Mouse (Mus musculus): Measurements from ENCODE around the gene Runx1. TPM values are rescaled to one million over a fixed set of nuclear protein-coding genes. Genes with fewer than 3 reads are reported as not detected.

Runx1 gene
- polyA plus RNA-seq, 1 experiment: 2.4 TPM

GRCm38 (mm10) chr16:92675677-92676076 lies 150.3 kb downstream of the Runx1 start:
- Histone ChIP-seq H3K27me3 (ENCODE audit: control insufficient read depth, insufficient read depth, low read length, poor library complexity, severe bottlenecking) (no peaks in the 10 kb centered on the region), H3K27ac (ENCODE audit: insufficient read depth, low read length) (no peak overlapping the region), H3K9ac (ENCODE audit: low read depth, poor library complexity, severe bottlenecking) (no peak overlapping the region), H3K4me3 (ENCODE audit: low read depth, low read length) (no peak overlapping the region), H3K4me1 (ENCODE audit: control insufficient read depth, insufficient read depth, low read length) (no peaks in the 10 kb centered on the region), H3K36me3 (ENCODE audit: control insufficient read depth, insufficient read depth, low read length, poor library complexity, severe bottlenecking) (no peaks in the 10 kb centered on the region), H3K9me3 (replicated peaks; ENCODE audit: control insufficient read depth, insufficient read depth, low read length, poor library complexity, severe bottlenecking) (no peaks in the 10 kb centered on the region)
- TF ChIP-seq POLR2A (IDR thresholded peaks at IDR 0.05; ENCODE audit: insufficient read depth, low read length) (no peak), CTCF (IDR thresholded peaks at IDR 0.05; ENCODE audit: low read depth, low read length) (no peak), EP300 (IDR thresholded peaks at IDR 0.05; ENCODE audit: insufficient read depth, low read depth, low read length) (no peak)

- H3K27me3 ChIP-seq (ENCODE audit: control insufficient read depth, insufficient read depth, low read length, poor library complexity, severe bottlenecking): no peaks in the 10 kb centered on the region
- no peaks in the 10 kb centered on the region for H3K36me3 ChIP-seq (ENCODE audit: control insufficient read depth, insufficient read depth, low read length, poor library complexity, severe bottlenecking)
- no peak overlapping the region for H3K4me3 ChIP-seq (ENCODE audit: low read depth, low read length)
- H3K9ac ChIP-seq (ENCODE audit: low read depth, poor library complexity, severe bottlenecking): no peak overlapping the region
- H3K9me3 ChIP-seq (replicated peaks; ENCODE audit: control insufficient read depth, insufficient read depth, low read length, poor library complexity, severe bottlenecking): no peaks in the 10 kb centered on the region
- TF ChIP-seq POLR2A (IDR thresholded peaks at IDR 0.05; ENCODE audit: insufficient read depth, low read length): no peak
- no peak for TF ChIP-seq CTCF (IDR thresholded peaks at IDR 0.05; ENCODE audit: low read depth, low read length)
- TF ChIP-seq EP300 (IDR thresholded peaks at IDR 0.05; ENCODE audit: insufficient read depth, low read depth, low read length): no peak
- H3K27ac ChIP-seq (ENCODE audit: insufficient read depth, low read length): no peak overlapping the region
- no peaks in the 10 kb centered on the region for H3K4me1 ChIP-seq (ENCODE audit: control insufficient read depth, insufficient read depth, low read length)
Measured at GRCm38 (mm10) chr16:92674916-92675450, 151.0 kb downstream of the Runx1 start.

GRCm38 (mm10) chr16:92674121-92674816 lies 151.7 kb downstream of the Runx1 start:
- no peak for TF ChIP-seq CTCF (IDR thresholded peaks at IDR 0.05; ENCODE audit: low read depth, low read length)
- no peak for TF ChIP-seq POLR2A (IDR thresholded peaks at IDR 0.05; ENCODE audit: insufficient read depth, low read length)
- H3K9me3 ChIP-seq (replicated peaks; ENCODE audit: control insufficient read depth, insufficient read depth, low read length, poor library complexity, severe bottlenecking): no peaks in the 10 kb centered on the region
- no peaks in the 10 kb centered on the region for H3K4me1 ChIP-seq (ENCODE audit: control insufficient read depth, insufficient read depth, low read length)
- H3K4me3 ChIP-seq (ENCODE audit: low read depth, low read length): no peak overlapping the region
- no peaks in the 10 kb centered on the region for H3K36me3 ChIP-seq (ENCODE audit: control insufficient read depth, insufficient read depth, low read length, poor library complexity, severe bottlenecking)
- H3K27me3 ChIP-seq (ENCODE audit: control insufficient read depth, insufficient read depth, low read length, poor library complexity, severe bottlenecking): no peaks in the 10 kb centered on the region
- H3K9ac ChIP-seq (ENCODE audit: low read depth, poor library complexity, severe bottlenecking): no peak overlapping the region
- H3K27ac ChIP-seq (ENCODE audit: insufficient read depth, low read length): no peak overlapping the region

DNA sequence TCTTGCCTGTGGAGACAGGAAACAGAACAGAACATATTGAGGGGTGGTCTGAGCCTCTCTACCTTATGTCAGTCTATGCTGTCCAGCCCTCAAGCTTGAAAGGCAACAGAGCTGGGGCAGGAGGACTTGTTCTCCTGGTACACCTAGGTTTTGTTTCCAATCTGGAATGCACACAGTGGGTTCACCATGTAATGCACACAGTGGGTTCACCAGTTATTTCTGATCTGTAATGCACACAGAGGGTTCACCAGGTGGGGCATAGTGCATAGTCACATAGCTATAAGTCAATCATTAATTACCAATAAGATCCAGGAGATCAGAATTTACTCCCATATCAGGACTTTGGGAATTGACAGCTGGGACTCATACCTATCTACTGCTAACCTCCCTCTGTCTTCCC lies 157.1 kb downstream of the Runx1 start:
- no peaks in the 10 kb centered on the region for H3K27me3 ChIP-seq (ENCODE audit: control insufficient read depth, insufficient read depth, low read length, poor library complexity, severe bottlenecking)
- no peaks in the 10 kb centered on the region for H3K36me3 ChIP-seq (ENCODE audit: control insufficient read depth, insufficient read depth, low read length, poor library complexity, severe bottlenecking)
- no peak for TF ChIP-seq CTCF (IDR thresholded peaks at IDR 0.05; ENCODE audit: low read depth, low read length)
- no peak for TF ChIP-seq POLR2A (IDR thresholded peaks at IDR 0.05; ENCODE audit: insufficient read depth, low read length)
- TF ChIP-seq EP300 (IDR thresholded peaks at IDR 0.05; ENCODE audit: insufficient read depth, low read depth, low read length): no peak
- no peak overlapping the region for H3K27ac ChIP-seq (ENCODE audit: insufficient read depth, low read length)
- no peaks in the 10 kb centered on the region for H3K9me3 ChIP-seq (replicated peaks; ENCODE audit: control insufficient read depth, insufficient read depth, low read length, poor library complexity, severe bottlenecking)
- H3K9ac ChIP-seq (ENCODE audit: low read depth, poor library complexity, severe bottlenecking): no peak overlapping the region
- no peak overlapping the region for H3K4me3 ChIP-seq (ENCODE audit: low read depth, low read length)
- H3K4me1 ChIP-seq (ENCODE audit: control insufficient read depth, insufficient read depth, low read length): no peaks in the 10 kb centered on the region

- Histone ChIP-seq H3K36me3 (ENCODE audit: control insufficient read depth, insufficient read depth, low read length, poor library complexity, severe bottlenecking) (no peaks in the 10 kb centered on the region), H3K9ac (ENCODE audit: low read depth, poor library complexity, severe bottlenecking) (no peak overlapping the region), H3K4me3 (ENCODE audit: low read depth, low read length) (no peak overlapping the region), H3K27me3 (ENCODE audit: control insufficient read depth, insufficient read depth, low read length, poor library complexity, severe bottlenecking) (no peaks in the 10 kb centered on the region), H3K27ac (ENCODE audit: insufficient read depth, low read length) (no peak overlapping the region), H3K9me3 (replicated peaks; ENCODE audit: control insufficient read depth, insufficient read depth, low read length, poor library complexity, severe bottlenecking) (no peaks in the 10 kb centered on the region), H3K4me1 (ENCODE audit: control insufficient read depth, insufficient read depth, low read length) (no peaks in the 10 kb centered on the region)
- no peak for TF ChIP-seq EP300 (IDR thresholded peaks at IDR 0.05; ENCODE audit: insufficient read depth, low read depth, low read length)
- TF ChIP-seq CTCF (IDR thresholded peaks at IDR 0.05; ENCODE audit: low read depth, low read length): no peak
Measured at GRCm38 (mm10) chr16:92661757-92662156, 164.2 kb downstream of the Runx1 start.

DNA sequence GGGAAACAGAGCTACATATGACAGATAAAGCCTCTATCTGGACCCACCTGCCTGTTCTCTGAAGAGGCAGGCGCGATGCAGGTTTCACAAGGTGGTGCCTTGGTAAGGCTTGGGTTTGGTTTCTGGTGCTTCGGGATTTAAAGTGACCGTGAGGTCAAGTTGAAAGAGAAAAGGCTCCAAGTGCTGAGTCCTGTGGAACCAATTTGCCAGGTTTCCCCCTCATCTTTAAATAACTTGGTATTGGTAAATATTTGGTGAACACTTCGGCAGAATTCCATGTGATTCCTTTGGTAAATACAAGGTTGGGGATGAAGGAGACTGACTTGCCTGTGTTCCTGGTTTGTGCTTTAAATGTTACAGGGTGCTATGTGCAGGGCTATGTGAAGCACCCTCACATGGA lies 169.2 kb downstream of the Runx1 start:
- Histone ChIP-seq H3K36me3 (ENCODE audit: control insufficient read depth, insufficient read depth, low read length, poor library complexity, severe bottlenecking) (no peaks in the 10 kb centered on the region), H3K9me3 (replicated peaks; ENCODE audit: control insufficient read depth, insufficient read depth, low read length, poor library complexity, severe bottlenecking) (no peaks in the 10 kb centered on the region), H3K4me1 (ENCODE audit: control insufficient read depth, insufficient read depth, low read length) (no peaks in the 10 kb centered on the region), H3K27me3 (ENCODE audit: control insufficient read depth, insufficient read depth, low read length, poor library complexity, severe bottlenecking) (no peaks in the 10 kb centered on the region), H3K27ac (ENCODE audit: insufficient read depth, low read length) (no peak overlapping the region), H3K4me3 (ENCODE audit: low read depth, low read length) (no peak overlapping the region), H3K9ac (ENCODE audit: low read depth, poor library complexity, severe bottlenecking) (no peak overlapping the region)
- TF ChIP-seq POLR2A (IDR thresholded peaks at IDR 0.05; ENCODE audit: insufficient read depth, low read length) (no peak), EP300 (IDR thresholded peaks at IDR 0.05; ENCODE audit: insufficient read depth, low read depth, low read length) (no peak), CTCF (IDR thresholded peaks at IDR 0.05; ENCODE audit: low read depth, low read length) (no peak)
